Mouse (Mus musculus) olfactory bulb, adult 2 months (tissue): Measurements from ENCODE around the gene Ina.

Experiments used
- CTCF ChIP-seq: fragments of 200-500 bp; IDR thresholded peaks from 2 replicates; pipeline ENCODE4 v1.5.1; 2012; ENCODE audit warnings: low read depth, mild to moderate bottlenecking, low read length, moderate library complexity; ENCODE audit not compliant: insufficient read depth
- POLR2A ChIP-seq: fragments of 200-500 bp; IDR thresholded peaks from 2 replicates; pipeline ENCODE4 v1.6.1; 2012; ENCODE audit warnings: mild to moderate bottlenecking, low read depth, low read length, moderate library complexity; ENCODE audit not compliant: insufficient read depth

- no peak for TF ChIP-seq CTCF
- TF ChIP-seq POLR2A, result no peak
Observed at GRCm38 (mm10) chr19:46967861-46968260, 46.6 kb upstream of the Ina start.
